Comparison of ENCODE assay signal across 9 mouse cellular contexts in genomic region chr3:152151725-152152482, GRCm38 (mm10). TPM values are rescaled to one million over a fixed set of nuclear protein-coding genes. Genes with fewer than 3 reads are reported as not detected.
DNase-seq lines count a peak whose midpoint lies in the region; ATAC-seq lines count a peak whose summit lies in the region.
"Had no signal": no experiment of that assay in that cellular context is flagged by ENCODE, and none has a peak within 500 bp of the region (broad histone marks: within the 10 kb centered on the region; RNA-seq: fewer than 3 reads in every experiment).

No protein-coding gene starts in this region.

- no peak for DNase-seq in heart, adult 18-20 months
- peak; percentile 67 for DNase-seq in kidney, adult 18-20 months
- DNase-seq in cerebellum, postnatal 4 days (ENCODE audit: low spot score in 2 of 2): no peak
- DNase-seq in cerebellum, adult 18-20 months: no peak

- ATAC-seq in heart, embryonic 13.5 days (ENCODE audit: extremely low read depth, insufficient number of reproducible peaks, low FRiP score, low TSS enrichment): no peak
- 0 out of 2 replicates have a peak, but pooled peaks have one; percentile 4 for ATAC-seq in embryonic facial prominence, embryonic 15.5 days (ENCODE audit: insufficient number of reproducible peaks, low FRiP score, low TSS enrichment, low read depth)
- peak; percentile 44 for ATAC-seq in megakaryocyte progenitor cell, adult 5-6 weeks (replicated peaks; ENCODE audit: poor library complexity)
- ATAC-seq in inflammation-experienced regulatory T-cells, adult 6 months: no peak

- H3K27me3 ChIP-seq in heart, embryonic 13.5 days (replicated peaks): no peaks in the 10 kb centered on the region
- no peaks in the 10 kb centered on the region for H3K27me3 ChIP-seq in embryonic facial prominence, embryonic 15.5 days

- H3K4me3 ChIP-seq in heart, embryonic 13.5 days: peak overlapping the region; percentile 30
- H3K4me3 ChIP-seq in embryonic facial prominence, embryonic 15.5 days (replicated peaks): no peak overlapping the region

- H3K4me1 ChIP-seq in heart, embryonic 13.5 days: peaks cover 40% of the 10 kb centered on the region
- H3K4me1 ChIP-seq in embryonic facial prominence, embryonic 15.5 days: 0 out of 2 replicates have a peak, but pooled peaks cover 4% of the 10 kb centered on the region

- H3K27ac ChIP-seq in heart, embryonic 13.5 days (replicated peaks): no peak overlapping the region
- H3K27ac ChIP-seq in embryonic facial prominence, embryonic 15.5 days (replicated peaks): no peak overlapping the region

- no peaks in the 10 kb centered on the region for H3K36me3 ChIP-seq in heart, embryonic 13.5 days
- no peaks in the 10 kb centered on the region for H3K36me3 ChIP-seq in embryonic facial prominence, embryonic 15.5 days

- WGBS in heart, embryonic 13.5 days: 45% methylated on average over 29 of the region's 29 CpGs
- WGBS in embryonic facial prominence, embryonic 15.5 days: 63% methylated on average over 26 of the region's 29 CpGs

- H3K9ac ChIP-seq in heart, embryonic 13.5 days: peak overlapping the region; percentile 56
- no peak overlapping the region for H3K9ac ChIP-seq in embryonic facial prominence, embryonic 15.5 days

- peak overlapping the region; percentile 60 for H3K4me2 ChIP-seq in heart, embryonic 13.5 days
- H3K4me2 ChIP-seq in embryonic facial prominence, embryonic 15.5 days (replicated peaks): peak overlapping the region; percentile 31

- no peaks in the 10 kb centered on the region for H3K9me3 ChIP-seq in heart, embryonic 13.5 days
- no peaks in the 10 kb centered on the region for H3K9me3 ChIP-seq in embryonic facial prominence, embryonic 15.5 days (replicated peaks)

RNA-seq across cellular contexts. Expression of gene Gipc2, which starts 14.1 kb away (rescaled TPM):
- polyA plus RNA-seq in heart, embryonic 13.5 days (2015; fragmentation: Nextera tagmentation; extraction: Ambion mirVana): 3.2 and 4.6 TPM in 2 replicates
- 1 to 10 TPM; 4.4 to 5.0 TPM for total RNA-seq in heart, adult 18-20 months (2021)
- polyA plus RNA-seq in embryonic facial prominence, embryonic 15.5 days (2015; fragmentation: Nextera tagmentation; extraction: Ambion mirVana): 4.5 and 8.6 TPM in 2 replicates
- 0.22 TPM in 1 of 2 replicates, not detected in the other for total RNA-seq in megakaryocyte progenitor cell, adult 5-6 weeks (2015)
- total RNA-seq in megakaryocyte progenitor cell, adult 5-6 weeks (2017): not detected in 2 replicates
- polyA plus RNA-seq in inflammation-experienced regulatory T-cells, adult 6 months (2017; shearing (Covaris generic)): not detected
- total RNA-seq: neutrophil, adult 5-6 weeks had no signal

RNA-seq across cellular contexts. Expression of gene Dnajb4, which starts 58.2 kb away (rescaled TPM):
- polyA plus RNA-seq in heart, embryonic 13.5 days (2015; fragmentation: Nextera tagmentation; extraction: Ambion mirVana): 38.3 and 47.6 TPM in 2 replicates
- total RNA-seq in heart, adult 18-20 months (2021): 100 to 1,000 TPM; 118 to 137 TPM
- polyA plus RNA-seq in embryonic facial prominence, embryonic 15.5 days (2015; fragmentation: Nextera tagmentation; extraction: Ambion mirVana): 33.8 and 34.2 TPM in 2 replicates
- 37.8 and 37.9 TPM in 2 replicates for total RNA-seq in megakaryocyte progenitor cell, adult 5-6 weeks (2015)
- 39.3 and 43.5 TPM in 2 replicates for total RNA-seq in megakaryocyte progenitor cell, adult 5-6 weeks (2017)
- 1 to 10 TPM; 4.6 to 6.1 (median 5.8) TPM for polyA plus RNA-seq in inflammation-experienced regulatory T-cells, adult 6 months (2017; shearing (Covaris generic))

RNA-seq across cellular contexts. Expression of gene Fubp1, which starts 58.3 kb away (rescaled TPM):
- 118 and 128 TPM in 2 replicates for polyA plus RNA-seq in heart, embryonic 13.5 days (2015; fragmentation: Nextera tagmentation; extraction: Ambion mirVana)
- total RNA-seq in heart, adult 18-20 months (2021): 10 to 100 TPM; 51.2 to 52.5 TPM
- 202 and 211 TPM in 2 replicates for polyA plus RNA-seq in embryonic facial prominence, embryonic 15.5 days (2015; fragmentation: Nextera tagmentation; extraction: Ambion mirVana)
- 149 and 188 TPM in 2 replicates for total RNA-seq in megakaryocyte progenitor cell, adult 5-6 weeks (2015)
- 204 and 275 TPM in 2 replicates for total RNA-seq in megakaryocyte progenitor cell, adult 5-6 weeks (2017)
- polyA plus RNA-seq in inflammation-experienced regulatory T-cells, adult 6 months (2017; shearing (Covaris generic)): 100 to 1,000 TPM; 197 to 282 (median 262) TPM

Comparison
In these comparisons a context has a peak if more than half of its experiments do, and no peak if none do; other contexts are left out.
1. ATAC-seq: peak in embryonic facial prominence, embryonic 15.5 days (single experiment) and megakaryocyte progenitor cell, adult 5-6 weeks (single experiment); none in heart, embryonic 13.5 days (single experiment) and inflammation-experienced regulatory T-cells, adult 6 months (single experiment).